Mouse (Mus musculus): ENCODE results near the gene Ak3. TPM values are rescaled to one million over a fixed set of nuclear protein-coding genes. Genes with fewer than 3 reads are reported as not detected.
"Not testable (repeated sequence)": the region's sequence is repeated elsewhere in the genome, so short reads cannot be mapped to it uniquely, and the experiment has no call there.

Gene Ak3
- polyA plus RNA-seq, 1 experiment from 2014 or later, result 106 TPM

DNA sequence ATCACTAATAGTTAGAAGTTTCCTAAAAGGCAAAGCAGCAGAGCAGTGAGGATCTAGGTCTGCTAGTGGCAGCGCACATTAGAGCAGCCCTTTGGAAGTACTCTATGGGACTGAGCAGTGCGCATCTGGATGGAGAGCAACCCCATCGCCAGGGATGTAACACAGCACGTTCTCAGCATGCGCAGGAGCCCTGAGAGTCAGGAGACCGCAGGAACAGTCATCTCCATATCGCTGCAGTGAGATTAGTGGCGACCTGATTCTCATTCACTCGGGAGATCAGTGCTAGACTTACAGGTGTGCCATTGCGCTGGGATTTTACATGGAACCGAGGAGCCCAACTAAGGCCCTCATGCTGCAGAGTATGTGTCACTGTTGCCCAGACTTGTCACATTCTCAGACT lies 38.7 kb downstream of the Ak3 start:
- Histone ChIP-seq H3K9ac (replicated peaks; ENCODE audit: low read length) (no peak overlapping the region), H3K9me3 (ENCODE audit: low read length) (no peaks in the 10 kb centered on the region), H3K4me1 (ENCODE audit: insufficient read depth, low read length) (0 out of 2 replicates have a peak, but pooled peaks cover under 1% of the 10 kb centered on the region), H3K27me3 (ENCODE audit: insufficient read depth, low read length) (no peaks in the 10 kb centered on the region), H3K36me3 (ENCODE audit: insufficient read depth, low read length) (peaks cover 33% of the 10 kb centered on the region), H3K4me2 (replicated peaks; ENCODE audit: low read depth, low read length) (no peak overlapping the region), H3K4me3 (ENCODE audit: low read length) (no peak overlapping the region), H3K27ac (ENCODE audit: low read length) (no peak overlapping the region)
- no peak for ATAC-seq (ENCODE audit: low FRiP score, low TSS enrichment)
- 93% methylated on average over 11 of the region's 11 CpGs for WGBS

GRCm38 (mm10) chr19:29008069-29008706 lies 39.6 kb downstream of the Ak3 start:
- no peak overlapping the region for H3K4me3 ChIP-seq (ENCODE audit: low read length)
- 86% methylated on average over 3 of the region's 3 CpGs for WGBS
- no peak overlapping the region for H3K27ac ChIP-seq (ENCODE audit: low read length)
- peaks cover 30% of the 10 kb centered on the region for H3K36me3 ChIP-seq (ENCODE audit: insufficient read depth, low read length)
- no peaks in the 10 kb centered on the region for H3K9me3 ChIP-seq (ENCODE audit: low read length)
- no peaks in the 10 kb centered on the region for H3K27me3 ChIP-seq (ENCODE audit: insufficient read depth, low read length)
- no peak overlapping the region for H3K4me2 ChIP-seq (replicated peaks; ENCODE audit: low read depth, low read length)
- no peaks in the 10 kb centered on the region for H3K4me1 ChIP-seq (ENCODE audit: insufficient read depth, low read length)
- no peak for ATAC-seq (ENCODE audit: low FRiP score, low TSS enrichment)
- H3K9ac ChIP-seq (replicated peaks; ENCODE audit: low read length), result no peak overlapping the region

DNA sequence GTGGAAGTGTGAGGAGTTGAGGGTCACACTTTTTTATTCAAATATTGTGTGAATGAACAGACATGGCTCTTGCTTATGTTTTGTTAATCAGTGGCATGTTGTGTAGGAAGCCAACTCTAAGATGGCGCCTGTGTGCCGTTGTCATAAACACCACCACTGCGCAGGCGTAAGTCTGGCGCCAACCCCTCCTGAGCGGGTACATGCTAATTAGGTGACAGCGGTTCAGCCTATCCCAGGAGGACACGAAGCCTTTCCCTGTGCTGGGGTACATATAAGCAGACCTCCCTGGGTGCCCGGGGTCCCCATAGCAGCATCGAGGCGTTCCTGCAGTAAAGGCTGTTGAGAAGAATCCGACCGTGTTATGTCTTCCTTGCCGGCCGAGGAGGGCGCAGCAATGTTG lies 47.4 kb downstream of the Ak3 start:
- not testable (repeated sequence) for H3K4me2 ChIP-seq (replicated peaks; ENCODE audit: low read depth, low read length); H3K4me3 ChIP-seq (ENCODE audit: low read length); H3K9me3 ChIP-seq (ENCODE audit: low read length); H3K4me1 ChIP-seq (ENCODE audit: insufficient read depth, low read length); H3K27ac ChIP-seq (ENCODE audit: low read length); H3K9ac ChIP-seq (replicated peaks; ENCODE audit: low read length); ATAC-seq (ENCODE audit: low FRiP score, low TSS enrichment); H3K27me3 ChIP-seq (ENCODE audit: insufficient read depth, low read length)
- H3K36me3 ChIP-seq (ENCODE audit: insufficient read depth, low read length), result peaks cover 44% of the 10 kb centered on the region
- 97% methylated on average over 16 of the region's 16 CpGs for WGBS

DNA sequence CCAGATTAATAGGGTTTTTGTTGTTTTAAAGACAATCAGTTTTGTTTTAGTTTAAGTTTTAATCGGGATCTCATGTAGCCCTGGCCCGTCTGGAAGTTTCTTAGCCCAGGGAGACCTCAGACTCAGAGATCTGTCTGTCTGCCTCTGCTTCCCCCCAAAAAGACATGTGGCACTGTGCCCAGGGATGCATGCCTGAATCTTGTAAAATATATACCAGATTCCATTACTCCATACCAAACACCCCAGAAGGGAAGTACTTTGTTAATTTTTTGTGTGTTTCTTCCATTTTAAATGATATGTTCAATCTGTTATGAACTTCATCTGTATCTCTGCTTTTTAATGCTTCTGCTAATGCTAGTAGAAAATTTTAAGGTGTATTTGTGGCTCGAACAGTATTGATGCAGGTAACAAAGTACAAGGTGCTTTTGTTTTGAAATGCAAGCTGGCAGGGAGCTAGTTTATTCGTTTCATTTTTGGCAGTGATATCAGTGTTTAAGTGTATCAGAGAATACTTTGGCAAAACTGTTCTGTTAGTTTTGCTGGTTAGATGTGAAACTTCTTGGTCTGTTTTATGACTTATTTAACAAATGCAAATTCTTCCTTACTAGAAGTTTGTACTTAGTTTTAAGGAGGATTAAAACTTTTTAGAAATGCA lies 49.7 kb downstream of the Ak3 start:
- Histone ChIP-seq H3K27ac (ENCODE audit: low read length) (no peak overlapping the region), H3K4me3 (ENCODE audit: low read length) (no peak overlapping the region), H3K9me3 (ENCODE audit: low read length) (no peaks in the 10 kb centered on the region), H3K27me3 (ENCODE audit: insufficient read depth, low read length) (no peaks in the 10 kb centered on the region), H3K4me2 (replicated peaks; ENCODE audit: low read depth, low read length) (no peak overlapping the region), H3K4me1 (ENCODE audit: insufficient read depth, low read length) (no peaks in the 10 kb centered on the region), H3K36me3 (ENCODE audit: insufficient read depth, low read length) (peaks cover 50% of the 10 kb centered on the region), H3K9ac (replicated peaks; ENCODE audit: low read length) (no peak overlapping the region)
- WGBS, result 91% methylated on average over 4 of the region's 4 CpGs
- ATAC-seq (ENCODE audit: low FRiP score, low TSS enrichment), result no peak

- H3K27me3 ChIP-seq (ENCODE audit: insufficient read depth, low read length), result no peaks in the 10 kb centered on the region
- peaks cover 29% of the 10 kb centered on the region for H3K36me3 ChIP-seq (ENCODE audit: insufficient read depth, low read length)
These were observed 52.4 kb downstream of the Ak3 start for GRCm38 (mm10) chr19:28995366-28995765.

GRCm38 (mm10) chr19:28994870-28995269 lies 52.9 kb downstream of the Ak3 start:
- peaks cover 7% of the 10 kb centered on the region for H3K4me1 ChIP-seq (ENCODE audit: insufficient read depth, low read length)
- ATAC-seq (ENCODE audit: low FRiP score, low TSS enrichment), result no peak
- no peak overlapping the region for H3K4me3 ChIP-seq (ENCODE audit: low read length)
- WGBS, result 83% methylated on average over 7 of the region's 7 CpGs
- no peaks in the 10 kb centered on the region for H3K9me3 ChIP-seq (ENCODE audit: low read length)
- no peak overlapping the region for H3K4me2 ChIP-seq (replicated peaks; ENCODE audit: low read depth, low read length)
- peaks cover 24% of the 10 kb centered on the region for H3K36me3 ChIP-seq (ENCODE audit: insufficient read depth, low read length)
- H3K27ac ChIP-seq (ENCODE audit: low read length), result no peak overlapping the region
- no peaks in the 10 kb centered on the region for H3K27me3 ChIP-seq (ENCODE audit: insufficient read depth, low read length)
- no peak overlapping the region for H3K9ac ChIP-seq (replicated peaks; ENCODE audit: low read length)

More at GRCm38 (mm10) chr19:28995366-28995765, 52.4 kb downstream of the Ak3 start:
- 93% methylated on average over 5 of the region's 5 CpGs for WGBS
- H3K9me3 ChIP-seq (ENCODE audit: low read length), result no peaks in the 10 kb centered on the region
- H3K4me3 ChIP-seq (ENCODE audit: low read length), result no peak overlapping the region
- no peak overlapping the region for H3K9ac ChIP-seq (replicated peaks; ENCODE audit: low read length)
- H3K27ac ChIP-seq (ENCODE audit: low read length), result no peak overlapping the region
- no peak overlapping the region for H3K4me2 ChIP-seq (replicated peaks; ENCODE audit: low read depth, low read length)
- ATAC-seq (ENCODE audit: low FRiP score, low TSS enrichment), result no peak
- H3K4me1 ChIP-seq (ENCODE audit: insufficient read depth, low read length), result peaks cover 7% of the 10 kb centered on the region

DNA sequence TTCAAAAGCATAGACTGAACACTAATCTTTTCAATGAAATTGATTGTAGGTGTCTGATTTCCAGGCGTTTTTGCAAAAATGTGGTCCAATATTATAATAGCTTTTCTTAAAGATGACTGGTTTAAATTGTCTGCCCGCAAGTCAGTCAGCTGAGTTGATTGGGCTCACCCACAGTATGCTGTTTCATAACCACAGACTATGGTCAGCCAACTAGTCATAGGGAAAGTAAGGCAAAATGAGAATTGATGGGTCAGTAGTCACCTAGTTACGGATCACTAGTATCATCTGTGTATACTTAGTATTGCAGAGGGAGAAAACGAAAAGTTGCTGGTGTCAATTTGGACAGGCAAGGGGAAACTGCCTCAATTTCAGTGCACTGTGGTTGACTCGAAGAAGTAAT lies 56.4 kb downstream of the Ak3 start:
- Histone ChIP-seq H3K36me3 (ENCODE audit: insufficient read depth, low read length) (peaks cover 18% of the 10 kb centered on the region), H3K4me1 (ENCODE audit: insufficient read depth, low read length) (peaks cover 7% of the 10 kb centered on the region), H3K27ac (ENCODE audit: low read length) (no peak overlapping the region), H3K4me2 (replicated peaks; ENCODE audit: low read depth, low read length) (peak overlapping the region; percentile 72), H3K27me3 (ENCODE audit: insufficient read depth, low read length) (no peaks in the 10 kb centered on the region), H3K4me3 (ENCODE audit: low read length) (peak overlapping the region; percentile 67), H3K9me3 (ENCODE audit: low read length) (no peaks in the 10 kb centered on the region), H3K9ac (replicated peaks; ENCODE audit: low read length) (peak overlapping the region; percentile 71)
- WGBS, result 60% methylated on average over 5 of the region's 5 CpGs
- no peak for ATAC-seq (ENCODE audit: low FRiP score, low TSS enrichment)

DNA sequence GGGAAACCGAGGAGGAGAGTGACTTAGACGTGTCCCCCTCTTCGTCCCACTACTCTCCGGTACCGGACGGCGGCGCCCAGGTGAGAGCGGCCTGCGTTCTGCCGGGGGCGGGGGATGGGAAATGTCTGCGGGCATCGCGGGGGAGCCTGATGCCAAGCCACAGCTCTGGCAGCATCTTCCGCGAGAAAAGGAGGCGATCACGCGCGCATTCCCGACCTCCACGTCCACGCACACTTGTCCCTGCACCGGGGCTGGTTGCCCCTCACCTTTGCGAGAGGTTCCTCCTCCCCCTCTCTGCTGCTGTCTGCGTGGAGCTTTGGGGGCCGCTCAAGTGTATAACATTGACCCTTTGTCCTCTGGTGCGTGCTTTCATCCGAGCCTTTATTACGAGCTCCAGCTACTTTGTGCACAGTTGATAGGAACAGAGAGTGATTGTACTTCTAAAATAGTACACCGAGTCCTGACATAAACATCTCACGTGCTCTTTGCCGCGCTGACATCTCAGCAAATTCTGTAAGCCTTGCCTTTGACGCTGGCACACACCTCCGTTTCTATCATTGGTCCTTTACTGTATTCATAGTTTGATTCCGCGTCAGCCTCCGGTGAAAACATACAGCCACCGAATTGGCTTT lies 57.1 kb downstream of the Ak3 start:
- Histone ChIP-seq H3K27ac (ENCODE audit: low read length) (peak overlapping the region; percentile 84), H3K9ac (replicated peaks; ENCODE audit: low read length) (peak overlapping the region; percentile 71), H3K4me1 (ENCODE audit: insufficient read depth, low read length) (peaks cover 7% of the 10 kb centered on the region), H3K4me2 (replicated peaks; ENCODE audit: low read depth, low read length) (peak overlapping the region; percentile 72), H3K4me3 (ENCODE audit: low read length) (peak overlapping the region; percentile 67), H3K9me3 (ENCODE audit: low read length) (no peaks in the 10 kb centered on the region), H3K36me3 (ENCODE audit: insufficient read depth, low read length) (peaks cover 16% of the 10 kb centered on the region), H3K27me3 (ENCODE audit: insufficient read depth, low read length) (no peaks in the 10 kb centered on the region)
- peak; percentile 65 for ATAC-seq (ENCODE audit: low FRiP score, low TSS enrichment)
- under 1% methylated on average over 41 of the region's 41 CpGs for WGBS

- Histone ChIP-seq H3K9ac (replicated peaks; ENCODE audit: low read length) (peak within 1 kb of the TSS; percentile 71), H3K9me3 (ENCODE audit: low read length) (no peaks in the 10 kb centered on the region), H3K36me3 (ENCODE audit: insufficient read depth, low read length) (peaks cover 11% of the 10 kb centered on the region), H3K4me1 (ENCODE audit: insufficient read depth, low read length) (peaks cover 7% of the 10 kb centered on the region), H3K27ac (ENCODE audit: low read length) (peak within 1 kb of the TSS; percentile 84), H3K27me3 (ENCODE audit: insufficient read depth, low read length) (no peaks in the 10 kb centered on the region), H3K4me2 (replicated peaks; ENCODE audit: low read depth, low read length) (peak within 1 kb of the TSS; percentile 72), H3K4me3 (ENCODE audit: low read length) (peak within 1 kb of the TSS; percentile 67)
- ATAC-seq (ENCODE audit: low FRiP score, low TSS enrichment), result peak; percentile 99
- under 1% methylated on average over 37 of the region's 37 CpGs for WGBS
These were observed 57.6 kb downstream of the Ak3 start, which contains the start of gene Cdc37l1 for GRCm38 (mm10) chr19:28990194-28990589. Gene Cdc37l1, plus strand, starts transcription at chr19:28990352.

GRCm38 (mm10) chr19:28989515-28989914 lies 58.2 kb downstream of the Ak3 start:
- H3K9ac ChIP-seq (replicated peaks; ENCODE audit: low read length), result peak overlapping the region; percentile 71
- peak overlapping the region; percentile 67 for H3K4me3 ChIP-seq (ENCODE audit: low read length)
- ATAC-seq (ENCODE audit: low FRiP score, low TSS enrichment), result no peak
- H3K9me3 ChIP-seq (ENCODE audit: low read length), result no peaks in the 10 kb centered on the region
- H3K27ac ChIP-seq (ENCODE audit: low read length), result peak overlapping the region; percentile 62; the same call in 1 of the 2 replicates
- WGBS, result 61% methylated on average over 8 of the region's 8 CpGs
- H3K27me3 ChIP-seq (ENCODE audit: insufficient read depth, low read length), result no peaks in the 10 kb centered on the region
- H3K36me3 ChIP-seq (ENCODE audit: insufficient read depth, low read length), result peaks cover 6% of the 10 kb centered on the region; the same call in 1 of the 2 replicates
- H3K4me1 ChIP-seq (ENCODE audit: insufficient read depth, low read length), result peaks cover 7% of the 10 kb centered on the region
- peak overlapping the region; percentile 72 for H3K4me2 ChIP-seq (replicated peaks; ENCODE audit: low read depth, low read length)
